Mouse (Mus musculus) heart, embryonic 16.5 days (tissue): ENCODE data around the gene Fkbp14. TPM values are rescaled to one million over a fixed set of nuclear protein-coding genes. Genes with fewer than 3 reads are reported as not detected.

Experiments
- ATAC-seq: fragments of 200-750 bp; cut with Nextera tagmentation; replicated peaks from 2 replicates; pipeline ENCODE4 v1.8.0; 2017; ENCODE audit warnings: moderate number of reproducible peaks; ENCODE audit not compliant: insufficient read depth, low FRiP score; ENCODE audit errors: extremely low read depth
- H3K27ac ChIP-seq: fragments of 300-500 bp; sonication (generic); 2 replicates; pipeline ENCODE4 v1.5.1; 2014; ENCODE audit warnings: mild to moderate bottlenecking, low read length, control low read depth, moderate library complexity
- H3K27me3 ChIP-seq: fragments of 300-500 bp; sonication (generic); 2 replicates; pipeline ENCODE4 v1.6.1; 2014; ENCODE audit warnings: low read length, mixed read lengths; ENCODE audit not compliant: control insufficient read depth, insufficient read depth
- H3K36me3 ChIP-seq: fragments of 300-500 bp; sonication (generic); 2 replicates; pipeline ENCODE4 v1.6.1; 2014; ENCODE audit not compliant: control insufficient read depth, insufficient read depth
- H3K4me1 ChIP-seq: fragments of 300-500 bp; sonication (generic); 2 replicates; pipeline ENCODE4 v1.6.1; 2014; ENCODE audit warnings: low read length, mixed read lengths; ENCODE audit not compliant: control insufficient read depth, insufficient read depth
- H3K4me2 ChIP-seq: fragments of 300-500 bp; sonication (generic); 2 replicates; pipeline ENCODE4 v1.6.1; 2014; ENCODE audit warnings: low read depth, mild to moderate bottlenecking, control low read depth, low read length
- H3K4me3 ChIP-seq: fragments of 300-500 bp; sonication (generic); 2 replicates; pipeline ENCODE4 v1.5.1; 2014; ENCODE audit warnings: mild to moderate bottlenecking, control low read depth, low read length
- H3K9ac ChIP-seq: fragments of 300-500 bp; sonication (generic); 2 replicates; pipeline ENCODE4 v1.6.1; 2014; ENCODE audit warnings: low read length, control low read depth
- H3K9me3 ChIP-seq: fragments of 300-500 bp; sonication (generic); replicated peaks from 2 replicates; pipeline ENCODE4 v1.6.1; 2016; ENCODE audit warnings: low read length; ENCODE audit not compliant: control insufficient read depth
- WGBS: fragments of 180-500 bp; shearing (Covaris S2); extraction: QIAGEN DNeasy Blood & Tissue Kit; methylation state at CpG from one replicate; pipeline ENCODE4 v1.1.7; 2014; 5-methylcytosine and 5-hydroxymethylcytosine counted together
- polyA plus RNA-seq: library from polyadenylated mRNA; unstranded; fragments of >200 nt; fragmentation: Nextera tagmentation; extraction: Ambion mirVana; gene quantifications from 2 replicates; pipeline ENCODE4 v1.2.1, GENCODE M21; 2015

Gene Fkbp14
- polyA plus RNA-seq, 1 experiment from 2014 or later = 22.3 TPM

DNA sequence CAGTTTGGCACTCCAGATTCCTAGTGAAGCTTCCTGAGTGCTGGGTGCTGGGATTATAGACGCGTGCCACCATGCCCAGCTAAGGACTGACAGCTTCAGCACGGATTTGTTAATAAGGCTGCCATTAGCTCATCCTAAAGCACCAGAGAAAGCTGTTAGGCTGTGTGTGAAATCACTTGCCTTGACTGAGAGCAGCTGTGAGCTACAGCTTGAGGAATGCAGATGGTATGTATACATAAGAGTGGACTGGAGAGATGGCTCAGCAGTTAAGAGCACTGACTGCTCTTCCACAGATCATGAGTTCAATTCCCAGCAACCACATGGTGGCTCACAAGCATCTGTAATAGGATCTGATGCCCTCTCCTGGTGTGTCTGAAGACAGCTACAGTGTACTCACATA is 20.3 kb upstream of the Fkbp14 start:
- WGBS = 53% methylated on average over 3 of the region's 3 CpGs
- H3K27me3 ChIP-seq = no peaks in the 10 kb centered on the region
- H3K9me3 ChIP-seq = no peaks in the 10 kb centered on the region
- no peak overlapping the region for H3K9ac ChIP-seq
- H3K4me3 ChIP-seq = no peak overlapping the region
- no peak for ATAC-seq
- no peaks in the 10 kb centered on the region for H3K4me1 ChIP-seq
- no peak overlapping the region for H3K27ac ChIP-seq
- H3K36me3 ChIP-seq = no peaks in the 10 kb centered on the region; the same call in 1 of the 2 replicates
- H3K4me2 ChIP-seq = no peak overlapping the region

DNA sequence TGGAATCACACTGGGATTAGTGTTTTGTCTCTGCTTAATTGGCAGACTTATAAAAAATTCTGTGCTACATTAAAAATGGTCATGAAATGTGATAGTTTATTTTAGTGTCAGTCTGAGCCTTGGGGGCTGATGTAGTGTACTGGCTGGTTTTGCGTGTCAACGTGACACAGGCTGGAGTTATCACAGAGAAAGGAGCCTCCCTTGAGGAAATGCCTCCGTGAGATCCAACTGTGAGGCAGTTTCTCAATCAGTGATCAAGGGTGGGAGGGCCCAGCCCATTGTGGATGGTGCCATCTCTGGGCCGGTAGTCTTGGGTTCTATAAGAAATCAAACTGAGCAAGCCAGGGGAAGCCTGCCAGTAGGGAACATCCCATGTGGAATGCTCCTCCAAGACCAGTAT is 9.1 kb upstream of the Fkbp14 start:
- no peaks in the 10 kb centered on the region; the same call in none of the 2 replicates for H3K9me3 ChIP-seq
- H3K27ac ChIP-seq = no peak overlapping the region
- no peaks in the 10 kb centered on the region for H3K27me3 ChIP-seq
- no peak overlapping the region for H3K9ac ChIP-seq
- 62% methylated on average over 4 of the region's 4 CpGs for WGBS
- peaks cover 2% of the 10 kb centered on the region; the same call in 1 of the 2 replicates for H3K4me1 ChIP-seq
- ATAC-seq = no peak
- H3K4me3 ChIP-seq = no peak overlapping the region
- H3K36me3 ChIP-seq = no peaks in the 10 kb centered on the region
- H3K4me2 ChIP-seq = no peak overlapping the region

DNA sequence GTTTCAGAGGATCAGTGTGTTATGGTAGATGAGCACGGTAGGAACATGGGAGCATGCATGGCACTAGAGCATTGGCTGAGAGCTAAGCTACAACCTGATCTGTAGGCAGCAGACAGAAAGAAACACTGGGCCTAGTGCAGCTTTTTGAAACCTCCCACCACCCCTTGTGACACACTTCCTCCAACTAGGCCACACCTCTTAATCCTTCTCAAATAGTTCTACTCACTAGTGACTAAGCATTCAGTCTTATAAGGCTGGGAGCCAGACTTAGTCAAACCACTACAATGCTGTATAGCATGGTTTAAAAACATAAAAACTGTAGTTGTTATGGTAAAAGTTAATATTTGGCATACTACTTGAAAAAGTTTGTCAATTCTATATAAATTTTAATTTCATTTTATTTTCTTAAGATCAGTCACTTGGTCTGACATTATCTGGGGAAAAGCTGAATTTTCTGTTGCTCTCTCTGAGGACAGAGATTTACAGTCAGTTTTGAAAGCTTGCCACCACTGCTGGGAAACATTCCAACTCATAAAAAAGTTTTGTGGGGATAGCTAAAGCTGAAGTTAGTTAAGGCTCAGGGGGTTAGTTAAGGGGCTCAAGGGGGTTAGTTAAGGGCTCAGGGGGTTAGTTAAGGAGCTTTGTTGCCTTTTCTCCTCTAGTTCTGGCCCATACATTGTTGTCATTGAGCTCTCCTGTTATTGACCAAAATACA is 7.0 kb upstream of the Fkbp14 start:
- no peak overlapping the region for H3K4me2 ChIP-seq
- H3K9me3 ChIP-seq = no peaks in the 10 kb centered on the region; the same call in none of the 2 replicates
- no peaks in the 10 kb centered on the region for H3K36me3 ChIP-seq
- H3K27me3 ChIP-seq = no peaks in the 10 kb centered on the region
- H3K4me1 ChIP-seq = peaks cover 2% of the 10 kb centered on the region; the same call in 1 of the 2 replicates
- H3K27ac ChIP-seq = no peak overlapping the region
- 95% methylated on average over 1 of the region's 1 CpGs for WGBS
- no peak overlapping the region for H3K9ac ChIP-seq
- no peak for ATAC-seq
- H3K4me3 ChIP-seq = no peak overlapping the region

DNA sequence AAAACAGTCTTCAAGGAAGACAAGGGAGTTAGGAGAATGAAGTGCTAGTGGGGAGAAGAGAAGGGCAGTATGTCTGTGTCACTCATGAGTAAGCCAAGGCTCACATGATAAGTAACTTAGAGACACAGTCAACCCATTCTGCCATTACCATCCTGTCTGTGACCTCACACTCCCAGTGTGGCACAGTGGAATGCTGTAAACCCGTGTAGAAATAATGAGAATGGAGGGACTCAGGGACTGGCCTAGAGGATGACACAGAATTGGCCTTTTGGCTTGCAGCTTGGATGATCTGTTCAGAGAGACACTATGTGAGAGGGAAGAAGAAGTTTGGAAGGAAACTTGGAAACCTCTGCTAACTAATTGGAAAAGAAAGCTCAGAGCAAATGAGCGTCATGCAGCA is 5.8 kb upstream of the Fkbp14 start:
- 77% methylated on average over 2 of the region's 2 CpGs for WGBS
- no peak for ATAC-seq
- H3K4me1 ChIP-seq = peaks cover 2% of the 10 kb centered on the region; the same call in 1 of the 2 replicates

DNA sequence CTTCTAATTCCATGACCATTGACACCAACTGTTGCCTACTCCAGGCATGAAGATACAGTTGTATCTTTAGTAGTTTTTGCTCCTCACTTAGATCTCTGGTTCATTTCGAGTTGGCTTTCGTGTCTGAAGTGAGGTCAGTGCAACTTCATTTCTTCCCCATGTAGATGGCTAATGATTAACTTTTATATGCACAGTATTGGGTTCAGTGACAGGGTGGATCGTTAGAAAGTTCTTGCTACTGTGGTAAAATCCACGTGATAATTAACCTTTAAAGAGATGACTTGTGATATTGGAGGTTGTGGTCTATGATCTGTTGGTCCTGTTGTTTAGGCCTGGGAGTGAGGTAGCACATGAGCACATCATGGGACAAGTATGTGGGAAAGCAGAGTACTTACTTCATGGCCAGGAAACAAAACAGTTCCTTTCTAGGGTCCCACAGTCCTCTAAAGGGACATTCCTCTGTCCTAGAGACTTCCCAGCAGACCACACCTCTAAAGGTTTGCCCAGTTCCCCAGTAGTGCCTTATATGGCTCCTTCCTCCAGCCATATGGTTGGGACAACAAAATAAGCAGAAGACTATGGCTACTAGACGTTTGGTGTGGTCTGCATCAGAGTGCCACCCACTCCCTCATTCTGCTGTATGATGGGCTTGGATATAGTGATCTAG is 3.7 kb upstream of the Fkbp14 start:
- H3K4me2 ChIP-seq = no peak overlapping the region
- peaks cover 5% of the 10 kb centered on the region; the same call in 1 of the 2 replicates for H3K4me1 ChIP-seq
- H3K27ac ChIP-seq = no peak overlapping the region
- 75% methylated on average over 5 of the region's 5 CpGs for WGBS
- H3K4me3 ChIP-seq = no peak overlapping the region
- H3K9ac ChIP-seq = no peak overlapping the region
- no peaks in the 10 kb centered on the region for H3K27me3 ChIP-seq
- no peaks in the 10 kb centered on the region for H3K36me3 ChIP-seq
- ATAC-seq = no peak
- H3K9me3 ChIP-seq = no peaks in the 10 kb centered on the region; the same call in 1 of the 2 replicates

More for the DNA sequence above, 5.8 kb upstream of the Fkbp14 start:
- Histone ChIP-seq H3K4me3 (no peak overlapping the region), H3K36me3 (no peaks in the 10 kb centered on the region), H3K27me3 (no peaks in the 10 kb centered on the region), H3K27ac (no peak overlapping the region), H3K4me2 (no peak overlapping the region), H3K9ac (no peak overlapping the region), H3K9me3 (no peaks in the 10 kb centered on the region; the same call in 1 of the 2 replicates)

DNA sequence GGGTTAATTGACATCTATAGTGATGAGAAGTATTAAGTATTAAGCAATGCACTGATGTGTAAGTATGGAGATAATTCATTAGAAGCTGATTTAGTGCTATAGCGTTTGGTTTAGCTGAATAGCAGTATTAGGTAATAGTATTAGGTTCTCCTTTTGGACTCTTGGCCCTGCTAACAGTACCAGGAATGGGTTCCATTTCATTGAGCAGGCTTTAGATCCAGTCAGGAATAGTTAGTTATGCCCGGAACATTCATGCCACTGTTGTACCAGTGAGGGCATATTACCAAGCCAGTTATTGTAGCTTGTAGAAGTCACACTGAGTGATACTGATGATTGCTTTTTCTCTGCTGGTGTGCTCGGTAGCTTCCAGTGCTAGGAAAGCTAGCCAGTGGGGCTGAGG is 603 bp upstream of the Fkbp14 start:
- Histone ChIP-seq H3K4me2 (no peak overlapping the region), H3K9me3 (no peaks in the 10 kb centered on the region), H3K36me3 (no peaks in the 10 kb centered on the region), H3K9ac (no peak overlapping the region), H3K27ac (no peak overlapping the region), H3K4me1 (peaks cover 15% of the 10 kb centered on the region), H3K4me3 (no peak overlapping the region), H3K27me3 (no peaks in the 10 kb centered on the region)
- no peak for ATAC-seq
- WGBS = 87% methylated on average over 3 of the region's 3 CpGs

DNA sequence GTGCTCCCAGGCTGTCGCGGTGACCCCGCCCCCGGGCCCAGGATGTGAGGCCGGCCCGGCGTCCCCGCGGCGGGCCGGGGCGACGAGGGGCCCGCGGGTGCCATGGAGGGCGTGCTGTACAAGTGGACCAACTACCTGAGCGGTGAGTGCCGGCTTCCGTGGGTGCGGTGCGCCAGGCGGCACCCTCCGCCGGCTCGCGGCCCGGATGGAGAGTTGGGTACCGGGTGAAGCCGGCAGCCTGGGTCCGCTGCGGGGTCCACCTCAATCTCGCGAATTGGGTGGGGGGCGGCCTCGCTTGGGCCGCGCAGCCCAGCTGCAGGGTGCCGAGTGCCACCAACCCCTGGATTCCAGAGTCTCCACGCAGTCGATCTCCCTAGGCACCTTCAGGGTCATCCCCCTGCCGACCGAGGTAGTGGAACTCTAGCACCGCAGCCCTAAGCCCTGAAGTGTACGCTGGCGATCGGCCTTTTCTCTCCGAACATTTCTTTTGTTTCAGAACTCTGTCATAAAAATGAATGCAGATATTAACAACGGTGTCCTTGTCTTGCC is 1.7 kb downstream of the Fkbp14 start:
- Histone ChIP-seq H3K4me3 (peak overlapping the region; percentile 89), H3K9me3 (no peaks in the 10 kb centered on the region), H3K9ac (peak overlapping the region; percentile 89), H3K27ac (peak overlapping the region; percentile 78), H3K27me3 (no peaks in the 10 kb centered on the region), H3K4me2 (peak overlapping the region; percentile 67), H3K36me3 (no peaks in the 10 kb centered on the region), H3K4me1 (peaks cover 27% of the 10 kb centered on the region)
- ATAC-seq = 0 out of 2 replicates have a peak, but pooled peaks have one; percentile 4
- WGBS = under 1% methylated on average over 45 of the region's 48 CpGs

DNA sequence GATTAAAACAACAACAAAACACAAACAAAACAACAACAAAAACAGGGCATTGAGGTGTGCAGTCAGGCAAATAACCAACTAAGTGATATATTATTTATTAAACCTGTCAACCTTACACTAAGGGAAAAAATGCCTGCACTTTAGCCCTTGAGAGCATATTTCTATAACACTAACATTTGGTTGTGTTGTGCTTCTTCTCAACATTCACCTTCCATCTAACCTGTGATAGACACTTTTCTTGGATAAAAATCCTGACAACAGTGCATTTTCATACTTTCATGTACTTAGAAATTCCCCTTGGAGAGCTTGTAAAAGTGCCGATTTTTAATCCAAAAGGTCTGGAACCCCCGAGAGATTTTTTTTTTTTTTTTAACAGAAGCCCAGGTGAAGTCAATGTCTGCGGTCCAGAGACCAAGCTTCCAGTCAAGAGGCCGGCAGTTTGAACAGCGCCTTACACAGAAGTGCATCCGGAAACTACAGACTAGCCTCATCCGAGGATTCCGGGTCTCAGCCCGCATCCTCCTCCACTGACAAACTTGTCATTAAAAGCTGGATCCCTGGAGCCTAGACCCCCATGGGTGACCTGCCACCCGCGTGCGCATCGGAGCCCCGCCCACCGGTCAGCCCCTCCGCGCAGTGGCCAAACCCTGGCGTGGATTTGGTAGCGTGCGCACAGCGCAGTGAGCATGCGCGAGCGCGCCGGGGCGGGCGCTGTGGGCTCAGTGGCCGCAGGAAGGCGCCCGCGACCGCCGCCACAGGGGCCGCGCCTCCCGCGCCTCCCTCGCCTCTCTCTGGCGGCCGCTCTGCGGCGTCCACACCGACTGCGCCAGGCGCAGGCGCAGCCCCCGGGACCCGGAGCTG is 2.4 kb downstream of the Fkbp14 start, which contains the start of gene Plekha8:
TSS of gene Plekha8 (plus strand) at position 643 of the 861 bp plus-strand sequence.
- H3K4me3 ChIP-seq = peak within 1 kb of the TSS; percentile 89
- H3K36me3 ChIP-seq = no peaks in the 10 kb centered on the region
- peaks cover 27% of the 10 kb centered on the region for H3K4me1 ChIP-seq
- H3K27me3 ChIP-seq = no peaks in the 10 kb centered on the region
- ATAC-seq = peak; percentile 91
- peak within 1 kb of the TSS; percentile 79 for H3K4me2 ChIP-seq
- peak within 1 kb of the TSS; percentile 78 for H3K27ac ChIP-seq
- H3K9ac ChIP-seq = peak within 1 kb of the TSS; percentile 89
- no peaks in the 10 kb centered on the region for H3K9me3 ChIP-seq
- under 1% methylated on average over 44 of the region's 49 CpGs for WGBS
